Mouse (Mus musculus): ENCODE data around the gene Rps26.

Gene Rps26

DNA sequence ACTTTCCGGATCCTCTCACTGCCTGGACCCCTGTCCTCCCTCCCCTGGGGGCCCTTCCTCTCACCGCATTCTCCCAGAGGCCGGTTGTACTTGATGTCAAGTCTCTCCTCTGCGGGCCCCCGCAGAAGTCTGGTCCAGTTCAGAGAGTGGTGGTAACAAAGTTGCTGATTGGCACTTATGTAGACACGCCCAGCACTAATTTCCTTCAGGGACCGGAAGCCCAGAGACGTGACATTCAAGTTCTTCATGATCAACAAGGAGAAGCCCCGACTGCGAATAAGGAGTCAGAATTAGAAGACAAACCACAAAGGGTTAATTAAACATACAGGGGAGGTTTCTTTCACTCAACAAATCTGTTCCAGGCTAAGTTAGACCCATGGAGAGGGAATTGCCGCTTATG is 48.2 kb downstream of the Rps26 start:
- in situ Hi-C loops (cut with MboI; ENCODE audit: unreplicated experiment in 2 of 2) = no loop called here

DNA sequence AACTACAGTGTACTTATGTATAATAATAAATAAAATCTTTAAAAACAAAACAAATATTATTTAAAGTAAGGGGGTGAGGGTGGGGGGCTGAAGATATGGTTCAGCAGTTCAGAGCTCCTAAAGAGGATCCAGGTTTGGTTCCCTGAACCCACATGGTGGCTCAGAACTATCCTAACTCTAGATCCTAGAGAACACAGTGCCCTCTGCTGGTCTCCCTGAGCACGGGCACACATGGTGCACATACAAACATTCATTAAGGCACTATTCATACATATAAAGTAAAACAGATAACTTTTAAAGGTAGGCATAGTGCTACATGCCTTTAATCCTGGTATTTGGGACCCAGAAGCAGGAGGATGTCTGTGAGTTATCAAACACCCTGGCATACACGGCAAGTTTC is 51.5 kb downstream of the Rps26 start:
- in situ Hi-C loops (cut with MboI; ENCODE audit: unreplicated experiment in 2 of 2) = no loop called here

Data from v-Abl transformed pro-B cells (cell line).